ENCODE assay signal across 12 mouse cellular contexts in the genomic region with DNA sequence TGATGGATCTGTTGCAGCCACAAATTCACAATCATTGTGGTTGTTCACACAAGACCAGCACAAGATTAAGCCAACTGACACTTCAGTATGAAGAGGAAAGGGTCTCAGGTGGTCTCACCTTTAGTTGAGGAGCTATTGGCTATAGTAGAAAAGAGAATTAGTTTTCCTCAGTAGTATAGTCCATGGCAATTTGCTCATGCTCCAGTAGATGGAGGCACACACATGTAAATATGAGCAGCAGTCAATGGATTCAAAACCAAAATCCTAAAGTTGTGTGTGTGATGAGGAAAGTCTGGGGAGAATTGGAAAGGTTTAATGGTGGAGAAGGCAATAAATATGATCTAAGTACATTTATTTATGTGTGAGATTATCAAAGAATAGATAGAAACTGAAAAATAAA. TPM values are rescaled to one million over a fixed set of nuclear protein-coding genes. Genes with fewer than 3 reads are reported as not detected.
A peak's percentile ranks its signal among the peaks of the same experiment; 100 is the strongest.
DNase-seq lines count a peak whose midpoint lies in the region; ATAC-seq and TF ChIP-seq lines count a peak whose summit lies in the region.
"Had no signal": no experiment of that assay in that cellular context is flagged by ENCODE, and none has a peak within 500 bp of the region (broad histone marks: within the 10 kb centered on the region; RNA-seq: fewer than 3 reads in every experiment).

No protein-coding gene starts in this region.

- no peaks in the 10 kb centered on the region for H3K36me3 ChIP-seq in kidney, postnatal 0 days (ENCODE audit: insufficient read depth, low read length)
- H3K36me3 ChIP-seq: heart, embryonic 13.5 days; stomach, embryonic 15.5 days had no signal

- peak; percentile 58; the same call in 1 of the 2 replicates for TF ChIP-seq CTCF in kidney, postnatal 0 days (IDR thresholded peaks at IDR 0.05; ENCODE audit: low read depth)

- no peak overlapping the region for H3K27ac ChIP-seq in kidney, postnatal 0 days
- H3K27ac ChIP-seq: heart, embryonic 13.5 days; stomach, embryonic 15.5 days had no signal

- no peaks in the 10 kb centered on the region for H3K27me3 ChIP-seq in kidney, postnatal 0 days (ENCODE audit: insufficient read depth, low read length)
- H3K27me3 ChIP-seq: heart, embryonic 13.5 days; stomach, embryonic 15.5 days had no signal

- H3K4me1 ChIP-seq in kidney, postnatal 0 days (replicated peaks; ENCODE audit: insufficient read depth, low read length) = no peaks in the 10 kb centered on the region
- H3K4me1 ChIP-seq: heart, embryonic 13.5 days; stomach, embryonic 15.5 days had no signal

- peak; percentile 35 to 47 for DNase-seq in cerebellum, adult 18-20 months
- DNase-seq in cerebellum, adult 9-11 months = no peak
- DNase-seq in kidney, postnatal 0 days (ENCODE audit: low spot score) = peak; percentile 2
- DNase-seq in kidney, adult 18-20 months = no peak
- peak; percentile 23 for DNase-seq in 3T3-L1 (ENCODE audit: low read depth, low spot score)
- DNase-seq in cerebellum, postnatal 14 days = peak; percentile 45 to 48
- no peak for DNase-seq in gastrocnemius, adult 18-20 months (ENCODE audit: low spot score)
- no peak for DNase-seq in gastrocnemius, postnatal 14 days

- H3K9ac ChIP-seq in kidney, postnatal 0 days (ENCODE audit: low read depth, low read length) = no peak overlapping the region
- H3K9ac ChIP-seq: heart, embryonic 13.5 days; stomach, embryonic 15.5 days had no signal

- H3K9me3 ChIP-seq in kidney, postnatal 0 days (replicated peaks; ENCODE audit: low read length) = no peaks in the 10 kb centered on the region
- H3K9me3 ChIP-seq: heart, embryonic 13.5 days; stomach, embryonic 15.5 days had no signal

- no peak overlapping the region for H3K4me3 ChIP-seq in kidney, postnatal 0 days (replicated peaks; ENCODE audit: low read depth, low read length)
- H3K4me3 ChIP-seq: heart, embryonic 13.5 days; stomach, embryonic 15.5 days had no signal

- no peak overlapping the region for H3K4me2 ChIP-seq in kidney, postnatal 0 days (ENCODE audit: low read length)
- H3K4me2 ChIP-seq: heart, embryonic 13.5 days; stomach, embryonic 15.5 days had no signal

- ATAC-seq in kidney, postnatal 0 days (replicated peaks; ENCODE audit: low FRiP score, low read depth) = no peak
- ATAC-seq: activated CD4-positive, CD25-positive, alpha-beta regulatory T cell, adult 4 months had no signal

- intact Hi-C loops in gastrocnemius, postnatal 14 days (cut with DNase I; ENCODE audit: low total_unique reads) = no loop called here

RNA-seq across cellular contexts. Expression of a gene that starts 7.4 kb away (rescaled TPM):
- 0.13 and 0.41 TPM in 2 replicates for polyA plus RNA-seq in kidney, postnatal 0 days (2015; fragmentation: Nextera tagmentation; extraction: Ambion mirVana)
- not detected for total RNA-seq in gastrocnemius, adult 18-20 months (2021)
- not detected for total RNA-seq in gastrocnemius, postnatal 14 days (2021)
- polyA plus RNA-seq: activated CD4-positive, CD25-positive, alpha-beta regulatory T cell, adult 4 months; heart, embryonic 13.5 days; kidney, embryonic 14.5 days had no signal

RNA-seq across cellular contexts. Expression of a gene that starts 10.8 kb away (rescaled TPM):
- polyA plus RNA-seq in kidney, postnatal 0 days (2015; fragmentation: Nextera tagmentation; extraction: Ambion mirVana) = 0.12 TPM in 1 of 2 replicates, not detected in the other
- total RNA-seq in gastrocnemius, adult 18-20 months (2021) = not detected
- total RNA-seq in gastrocnemius, postnatal 14 days (2021) = under 1 TPM in 1 of 2 experiments, not detected in 1; 0.29 TPM
- polyA plus RNA-seq: kidney, embryonic 14.5 days; stomach, embryonic 15.5 days had no signal

RNA-seq across cellular contexts. Expression of a gene that starts 48.3 kb away (rescaled TPM):
- polyA plus RNA-seq in kidney, postnatal 0 days (2015; fragmentation: Nextera tagmentation; extraction: Ambion mirVana) = 0.86 and 0.91 TPM in 2 replicates
- total RNA-seq in gastrocnemius, adult 18-20 months (2021) = under 1 TPM; 0.68 to 0.85 TPM
- total RNA-seq in gastrocnemius, postnatal 14 days (2021) = under 1 TPM; 0.60 to 0.86 TPM

Comparison
In these comparisons a context has a peak if more than half of its experiments do, and no peak if none do; other contexts are left out.
1. DNase-seq: peak in cerebellum, adult 18-20 months (2 of 2), kidney, postnatal 0 days (single experiment), 3T3-L1 (single experiment) and cerebellum, postnatal 14 days (2 of 2); none in cerebellum, adult 9-11 months (single experiment), kidney, adult 18-20 months (single experiment), gastrocnemius, adult 18-20 months (single experiment) and gastrocnemius, postnatal 14 days (single experiment).